Mouse (Mus musculus) splenic B cell, adult 2 months (primary cell): ENCODE results near the gene Tgfbr1.

Experiments used
- DNase-seq: peaks from one replicate; pipeline ENCODE4 v3.0.0-alpha.2; 2011; ENCODE audit warnings: low read depth, low spot score
- H3K27me3 ChIP-seq: 2 replicates; pipeline ENCODE4 v1.6.1; 2012; ENCODE audit warnings: mild to moderate bottlenecking, low read length, moderate library complexity, mixed read lengths; ENCODE audit not compliant: control insufficient read depth, poor library complexity, insufficient read depth, severe bottlenecking
- H3K36me3 ChIP-seq: 2 replicates; pipeline ENCODE4 v1.6.1; 2012; ENCODE audit warnings: mild to moderate bottlenecking, low read length, moderate library complexity, mixed read lengths; ENCODE audit not compliant: control insufficient read depth, poor library complexity, insufficient read depth, severe bottlenecking

The Tgfbr1 gene

GRCm38 (mm10) chr4:47422946-47423345, 69.9 kb downstream of the Tgfbr1 start:
- no peak for DNase-seq
- no peaks in the 10 kb centered on the region for H3K27me3 ChIP-seq
- no peaks in the 10 kb centered on the region for H3K36me3 ChIP-seq

- no peaks in the 10 kb centered on the region for H3K36me3 ChIP-seq
- H3K27me3 ChIP-seq = no peaks in the 10 kb centered on the region
- no peak for DNase-seq
Observed at GRCm38 (mm10) chr4:47424376-47424775, 71.4 kb downstream of the Tgfbr1 start.

GRCm38 (mm10) chr4:47425247-47425830, 72.3 kb downstream of the Tgfbr1 start:
- H3K36me3 ChIP-seq = no peaks in the 10 kb centered on the region
- H3K27me3 ChIP-seq = no peaks in the 10 kb centered on the region
- DNase-seq = peak; percentile 19

GRCm38 (mm10) chr4:47427606-47428005, 74.6 kb downstream of the Tgfbr1 start:
- no peaks in the 10 kb centered on the region for H3K27me3 ChIP-seq
- no peak for DNase-seq
- H3K36me3 ChIP-seq = no peaks in the 10 kb centered on the region

GRCm38 (mm10) chr4:47430557-47430956, 77.5 kb downstream of the Tgfbr1 start:
- no peaks in the 10 kb centered on the region for H3K36me3 ChIP-seq
- DNase-seq = no peak
- no peaks in the 10 kb centered on the region for H3K27me3 ChIP-seq

- H3K27me3 ChIP-seq = no peaks in the 10 kb centered on the region
- DNase-seq = no peak
- H3K36me3 ChIP-seq = no peaks in the 10 kb centered on the region
Observed at GRCm38 (mm10) chr4:47431081-47431480, 78.1 kb downstream of the Tgfbr1 start.

GRCm38 (mm10) chr4:47432766-47433165, 79.7 kb downstream of the Tgfbr1 start:
- H3K36me3 ChIP-seq = no peaks in the 10 kb centered on the region
- no peak for DNase-seq
- no peaks in the 10 kb centered on the region for H3K27me3 ChIP-seq

GRCm38 (mm10) chr4:47435131-47435530, 82.1 kb downstream of the Tgfbr1 start:
- Histone ChIP-seq H3K27me3 (no peaks in the 10 kb centered on the region), H3K36me3 (no peaks in the 10 kb centered on the region)
- no peak for DNase-seq

- H3K27me3 ChIP-seq = no peaks in the 10 kb centered on the region
- no peak for DNase-seq
- H3K36me3 ChIP-seq = no peaks in the 10 kb centered on the region
Observed at GRCm38 (mm10) chr4:47435566-47436360, 82.7 kb downstream of the Tgfbr1 start.

- H3K27me3 ChIP-seq = no peaks in the 10 kb centered on the region
- no peaks in the 10 kb centered on the region for H3K36me3 ChIP-seq
- DNase-seq = peak; percentile 82
Observed at GRCm38 (mm10) chr4:47437365-47438340, 84.6 kb downstream of the Tgfbr1 start.

GRCm38 (mm10) chr4:47438956-47439355, 85.9 kb downstream of the Tgfbr1 start:
- DNase-seq = no peak
- Histone ChIP-seq H3K27me3 (no peaks in the 10 kb centered on the region), H3K36me3 (no peaks in the 10 kb centered on the region)

- DNase-seq = no peak
- no peaks in the 10 kb centered on the region for H3K36me3 ChIP-seq
- H3K27me3 ChIP-seq = no peaks in the 10 kb centered on the region
Observed at GRCm38 (mm10) chr4:47440951-47441350, 87.9 kb downstream of the Tgfbr1 start.

- DNase-seq = no peak
- Histone ChIP-seq H3K36me3 (no peaks in the 10 kb centered on the region), H3K27me3 (no peaks in the 10 kb centered on the region)
Observed at GRCm38 (mm10) chr4:47448526-47448925, 95.5 kb downstream of the Tgfbr1 start.

- H3K27me3 ChIP-seq = no peaks in the 10 kb centered on the region
- no peaks in the 10 kb centered on the region for H3K36me3 ChIP-seq
- no peak for DNase-seq
Observed at GRCm38 (mm10) chr4:47449116-47449515, 96.1 kb downstream of the Tgfbr1 start.
